Mouse (Mus musculus): ENCODE data around the gene Nemf. TPM values are rescaled to one million over a fixed set of nuclear protein-coding genes. Genes with fewer than 3 reads are reported as not detected.

The Nemf gene
- polyA plus RNA-seq (2012; ENCODE audit: low replicate concordance): 0.83 and 2.7 TPM in 2 replicates

DNA sequence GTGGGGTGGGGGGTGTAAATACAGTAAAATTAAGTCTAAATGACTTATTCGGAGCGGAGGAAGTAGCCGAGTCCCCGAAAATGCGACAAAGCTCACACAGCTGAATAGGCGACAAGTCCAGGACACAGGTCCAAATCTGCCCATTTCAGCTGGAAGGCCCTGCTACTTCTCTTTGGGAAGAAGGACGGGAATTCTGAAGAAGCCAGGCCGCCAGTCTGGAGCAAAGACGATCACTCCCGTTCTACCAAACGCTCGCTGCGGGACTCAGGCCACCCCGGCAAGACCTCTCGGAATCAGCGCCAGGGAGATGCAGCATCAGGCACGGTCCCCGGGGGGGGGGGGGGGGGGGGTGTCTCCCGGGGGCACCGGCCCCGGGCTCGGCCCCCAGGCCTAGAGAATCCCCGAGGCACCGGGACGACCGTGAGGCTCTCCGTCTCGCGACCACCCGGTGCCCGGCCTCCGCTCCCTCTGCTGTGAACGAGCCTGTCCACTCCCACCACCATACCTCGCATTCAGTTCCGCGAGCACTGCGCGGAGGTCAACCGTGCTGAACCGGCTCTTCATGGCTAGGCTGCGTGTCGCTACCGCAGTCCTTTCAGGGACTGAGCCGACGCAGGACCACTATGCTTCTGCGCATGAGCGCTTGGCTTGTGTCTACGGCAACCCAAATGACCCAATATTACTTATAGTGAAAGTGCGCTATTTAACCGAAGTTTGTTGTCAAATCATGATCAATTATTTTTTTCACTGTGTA, at the start of gene Nemf:
Nemf (minus strand) TSS at position 620 of the 754 bp plus-strand sequence.

DNA sequence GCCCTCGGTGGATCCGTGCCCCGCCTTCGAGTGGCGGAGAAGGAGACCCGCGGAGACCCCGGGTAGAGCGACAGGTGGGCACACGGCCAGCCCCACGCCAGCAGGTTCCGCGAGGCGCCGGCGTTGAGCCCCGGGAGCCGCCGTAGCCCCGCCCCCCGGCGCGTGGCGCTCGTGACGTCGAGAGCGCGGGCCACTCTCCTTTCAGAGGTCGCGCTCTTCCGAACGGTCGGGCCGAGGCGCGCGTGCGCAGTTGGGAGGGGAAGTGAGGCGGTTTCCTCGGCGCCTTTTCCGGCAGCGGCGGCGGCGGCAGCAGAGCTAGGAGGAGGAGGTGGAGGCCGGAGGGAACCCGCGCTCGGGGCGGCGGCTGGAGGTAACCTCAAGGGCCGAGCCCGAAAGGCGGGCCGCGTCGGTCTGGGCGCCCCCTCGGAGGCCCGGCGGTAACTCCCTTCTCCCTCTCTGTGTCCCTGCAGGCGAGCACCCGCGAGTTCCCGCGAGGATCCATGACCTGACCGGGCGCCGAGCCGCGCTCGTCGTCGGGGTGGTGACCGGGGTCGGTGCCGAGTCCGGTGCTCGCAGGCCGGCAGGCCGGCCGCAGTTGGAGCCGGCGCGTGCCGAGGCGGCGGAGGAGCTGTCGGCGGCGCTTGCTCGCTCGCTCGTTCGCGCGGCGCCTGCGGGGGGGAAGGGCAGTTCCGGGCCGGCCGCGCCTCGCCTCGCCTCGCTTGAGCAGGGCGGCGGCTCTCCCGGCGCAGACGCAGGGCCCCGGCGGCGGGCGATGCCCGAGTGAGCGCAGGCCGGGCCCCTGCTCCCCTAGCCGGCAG, 15.1 kb upstream of the Nemf start, which contains the start of the genes Arf6 and Gm9887:
Arf6 (plus strand) TSS at position 297 of the 818 bp plus-strand sequence.
Gm9887 (minus strand) TSS at position 605 of the 818 bp plus-strand sequence.

DNA sequence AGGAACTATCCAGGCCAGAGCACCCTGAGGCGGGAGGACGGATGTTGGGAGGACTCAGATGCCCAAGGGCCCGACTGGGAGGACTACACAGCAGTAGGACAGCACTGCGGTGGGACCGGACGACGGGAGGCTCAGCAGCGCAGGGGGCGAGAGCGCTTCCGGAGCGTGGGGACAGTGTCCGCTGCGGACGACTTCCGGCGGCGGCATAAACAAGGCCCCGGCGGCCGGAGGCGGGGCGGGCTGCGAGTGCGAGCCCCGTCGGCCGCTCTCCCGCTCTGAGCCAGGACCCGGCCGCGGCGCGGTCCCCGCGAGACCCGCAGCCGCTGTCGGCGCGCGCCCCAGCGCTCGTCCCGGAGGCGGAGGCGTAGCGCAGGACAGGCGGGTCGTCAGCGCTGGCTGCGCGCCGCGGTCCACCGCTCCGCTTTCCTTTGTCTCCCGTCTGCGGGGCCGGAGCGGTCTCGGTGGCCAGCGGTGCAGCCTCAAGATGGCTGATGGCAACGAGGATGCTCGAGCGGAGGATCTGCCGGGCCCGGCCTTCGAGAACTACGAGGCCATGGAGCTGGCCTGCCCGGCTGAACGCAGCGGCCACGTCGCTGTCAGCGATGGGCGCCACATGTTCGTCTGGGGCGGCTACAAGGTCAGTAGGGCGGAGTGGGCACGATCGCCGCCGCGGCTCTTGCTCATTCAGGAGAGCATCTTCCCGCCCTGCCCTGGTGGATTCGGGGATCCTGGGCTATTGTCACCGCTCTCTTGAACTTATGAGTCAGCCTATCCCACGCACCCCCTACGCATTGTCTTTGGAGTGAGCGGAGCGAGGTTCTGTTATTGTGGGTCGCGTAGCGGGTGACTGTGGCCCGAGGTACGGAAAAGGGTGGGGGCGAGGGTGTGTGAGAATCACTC, 60.2 kb downstream of the Nemf start, which contains the start of gene Klhdc2:
Klhdc2 (plus strand) TSS at position 171 of the 900 bp plus-strand sequence.

Other genes starting within 250 kb of the Nemf start
- gene Rps29, start 198.0 kb downstream of the Nemf start, polyA plus RNA-seq (2012; ENCODE audit: low replicate concordance): 92.0 and 1,522 TPM in 2 replicates
- 22.6 and 48.7 TPM in 2 replicates for gene Lrr1, start 188.4 kb downstream of the Nemf start, polyA plus RNA-seq (2012; ENCODE audit: low replicate concordance)
- 11.9 and 18.6 TPM in 2 replicates for gene Rpl36al, start 173.1 kb downstream of the Nemf start, polyA plus RNA-seq (2012; ENCODE audit: low replicate concordance)
- gene Mgat2, start 173.0 kb downstream of the Nemf start, polyA plus RNA-seq (2012; ENCODE audit: low replicate concordance): 28.6 and 38.7 TPM in 2 replicates
- 40.9 and 59.1 TPM in 2 replicates for gene Gm49383, start 160.1 kb downstream of the Nemf start, polyA plus RNA-seq (2012; ENCODE audit: low replicate concordance)
- 1.8 and 3.2 TPM in 2 replicates for gene Dnaaf2, start 158.7 kb downstream of the Nemf start, polyA plus RNA-seq (2012; ENCODE audit: low replicate concordance)
- not detected in 2 replicates for gene Gm49384, start 152.9 kb downstream of the Nemf start, polyA plus RNA-seq (2012; ENCODE audit: low replicate concordance)
- gene Pole2, start 129.0 kb downstream of the Nemf start, polyA plus RNA-seq (2012; ENCODE audit: low replicate concordance): 26.3 and 30.7 TPM in 2 replicates
- gene Klhdc1, start 116.0 kb downstream of the Nemf start, polyA plus RNA-seq (2012; ENCODE audit: low replicate concordance): 0.97 and 3.3 TPM in 2 replicates
- 30.8 and 40.4 TPM in 2 replicates for gene Klhdc2, start 60.5 kb downstream of the Nemf start, polyA plus RNA-seq (2012; ENCODE audit: low replicate concordance)
- 154 and 263 TPM in 2 replicates for gene Arf6, start 15.0 kb upstream of the Nemf start, polyA plus RNA-seq (2012; ENCODE audit: low replicate concordance)
- gene Gm9887, start 15.3 kb upstream of the Nemf start, polyA plus RNA-seq (2012; ENCODE audit: low replicate concordance): 2.3 and 2.6 TPM in 2 replicates
- gene Vcpkmt, start 225.9 kb upstream of the Nemf start, polyA plus RNA-seq (2012; ENCODE audit: low replicate concordance): 9.0 and 9.2 TPM in 2 replicates

Data from leukemia stem cell, adult 10-12 weeks (primary cell).